28 mouse cellular contexts compared by ENCODE assay signal in genomic region chr11:61637856-61638255, GRCm38 (mm10). TPM values are rescaled to one million over a fixed set of nuclear protein-coding genes. Genes with fewer than 3 reads are reported as not detected.
"Had no signal": no experiment of that assay in that cellular context is flagged by ENCODE, and none has a peak within 500 bp of the region (broad histone marks: within the 10 kb centered on the region; RNA-seq: fewer than 3 reads in every experiment).

No protein-coding gene starts in this region.

- ATAC-seq: hindbrain, postnatal 0 days; inflammation-experienced regulatory T-cells, adult 6 months; intestine, embryonic 15.5 days; intestine, postnatal 0 days had no signal

- H3K4me2 ChIP-seq: heart, embryonic 11.5 days; heart, embryonic 13.5 days; heart, embryonic 15.5 days; hindbrain, embryonic 13.5 days; hindbrain, embryonic 15.5 days; intestine, embryonic 15.5 days; limb, embryonic 13.5 days; limb, embryonic 15.5 days had no signal

- H3K27me3 ChIP-seq: heart, embryonic 15.5 days; hindbrain, embryonic 15.5 days; intestine, embryonic 15.5 days; limb, embryonic 13.5 days; limb, embryonic 15.5 days had no signal

- H3K36me3 ChIP-seq: heart, embryonic 13.5 days; heart, embryonic 15.5 days; hindbrain, embryonic 13.5 days; hindbrain, embryonic 15.5 days; intestine, embryonic 15.5 days; limb, embryonic 13.5 days; limb, embryonic 15.5 days had no signal

- H3K27ac ChIP-seq: heart, adult 2 months; heart, embryonic 13.5 days; heart, embryonic 15.5 days; hindbrain, embryonic 13.5 days; hindbrain, embryonic 15.5 days; hindbrain, postnatal 0 days; intestine, embryonic 15.5 days; layer of hippocampus, adult 2 months; limb, embryonic 13.5 days; limb, embryonic 15.5 days had no signal

- H3K9me3 ChIP-seq: heart, embryonic 13.5 days; heart, embryonic 15.5 days; hindbrain, embryonic 13.5 days; hindbrain, embryonic 15.5 days; intestine, embryonic 15.5 days; limb, embryonic 13.5 days; limb, embryonic 15.5 days had no signal

- H3K4me1 ChIP-seq: heart, embryonic 13.5 days; heart, embryonic 15.5 days; hindbrain, embryonic 13.5 days; hindbrain, embryonic 15.5 days; intestine, embryonic 15.5 days; limb, embryonic 15.5 days had no signal

- DNase-seq: gastrocnemius, postnatal 14 days; gastrocnemius, postnatal 36 days; heart, adult 11 months; heart, adult 2 months; heart, postnatal 14 days; heart, postnatal 36 days; kidney, adult 18-20 months; kidney, adult 8-10 months; kidney, postnatal 10 days; kidney, postnatal 25 days; kidney, postnatal 4 days; left cerebral cortex, postnatal 4 days had no signal

- H3K9ac ChIP-seq: heart, embryonic 13.5 days; heart, embryonic 15.5 days; hindbrain, embryonic 13.5 days; hindbrain, embryonic 15.5 days; intestine, embryonic 15.5 days; limb, embryonic 13.5 days; limb, embryonic 15.5 days had no signal

- H3K4me3 ChIP-seq: heart, adult 2 months; heart, embryonic 13.5 days; heart, embryonic 15.5 days; hindbrain, embryonic 13.5 days; hindbrain, embryonic 15.5 days; intestine, embryonic 15.5 days; layer of hippocampus, adult 2 months; limb, embryonic 13.5 days; limb, embryonic 15.5 days had no signal

RNA-seq across cellular contexts. Expression of gene Fam83g, which starts 46.0 kb away (rescaled TPM):
- total RNA-seq: layer of hippocampus, adult 2 months; layer of hippocampus, postnatal 10 days; layer of hippocampus, postnatal 25 days; left cerebral cortex, postnatal 25 days had no signal

RNA-seq across cellular contexts. Expression of gene Epn2, which starts 58.4 kb away (rescaled TPM):
- total RNA-seq: hematopoietic stem cell, adult 5-6 weeks had no signal
